Mouse (Mus musculus): ENCODE results near the gene Ccl9. TPM values are rescaled to one million over a fixed set of nuclear protein-coding genes. Genes with fewer than 3 reads are reported as not detected.

Gene Ccl9
- polyA plus RNA-seq, 1 experiment = 8.0 TPM

DNA sequence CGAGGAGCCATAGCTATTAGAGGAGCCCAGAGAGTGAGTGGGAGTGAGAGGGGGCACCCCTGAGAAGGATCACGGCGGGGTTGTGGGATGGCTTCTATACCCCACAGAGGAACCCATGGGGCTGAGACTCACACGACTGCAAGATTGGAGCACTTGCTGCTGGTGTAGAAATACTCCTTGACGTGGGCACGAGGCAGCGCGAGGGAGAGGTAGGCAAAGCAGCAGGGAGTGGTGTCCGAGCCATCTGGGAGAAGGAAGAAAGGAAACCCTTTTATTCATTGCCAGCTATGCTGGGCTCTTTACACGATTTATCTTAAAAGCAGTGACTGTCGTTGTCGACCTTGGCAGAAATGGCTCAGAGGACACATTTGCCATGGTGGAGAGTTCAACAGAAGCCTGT lies 49.4 kb downstream of the Ccl9 start:
- DNase-seq = no peak
- WGBS = 79% methylated on average over 12 of the region's 12 CpGs
- Histone ChIP-seq H3K4me1 (ENCODE audit: control insufficient read depth, insufficient read depth, low read length) (peaks cover under 1% of the 10 kb centered on the region), H3K4me3 (replicated peaks; ENCODE audit: extremely low read depth, low read depth, low read length) (no peak overlapping the region)
- TF ChIP-seq POLR2A (IDR thresholded peaks at IDR 0.05; ENCODE audit: borderline replicate concordance, extremely low read depth, low read depth, low read length) = no peak
- TF ChIP-seq CTCF (IDR thresholded peaks at IDR 0.05; ENCODE audit: insufficient read depth, low read length) = no peak

Other genes with a start within 250 kb of the Ccl9 start
- 1.9 and 2.4 TPM in 2 replicates for gene Rasl10b, start 169.5 kb downstream of the Ccl9 start, polyA plus RNA-seq (2012; rRNA removed)
- 2.8 TPM in 2 replicates for gene Gas2l2, start 149.2 kb downstream of the Ccl9 start, polyA plus RNA-seq (2012; rRNA removed)
- gene 1700020L24Rik, start 141.0 kb downstream of the Ccl9 start, polyA plus RNA-seq (2012; rRNA removed) = 0.54 TPM in 1 of 2 replicates, not detected in the other
- gene Mmp28, start 115.6 kb downstream of the Ccl9 start, polyA plus RNA-seq (2012; rRNA removed) = 20.1 and 33.3 TPM in 2 replicates
- gene Taf15, start 105.5 kb downstream of the Ccl9 start, polyA plus RNA-seq (2012; rRNA removed) = 8.5 and 10.7 TPM in 2 replicates
- 0.06 TPM in 1 of 2 replicates, not detected in the other for gene Heatr9, start 56.5 kb downstream of the Ccl9 start, polyA plus RNA-seq (2012; rRNA removed)
- 70.3 and 198 TPM in 2 replicates for gene Ccl5, start 48.1 kb downstream of the Ccl9 start, polyA plus RNA-seq (2012; rRNA removed)
- 64.7 and 98.8 TPM in 2 replicates for gene Ccl6, start 14.5 kb upstream of the Ccl9 start, polyA plus RNA-seq (2012; rRNA removed)
- gene Rpl9-ps1, start 67.0 kb upstream of the Ccl9 start, polyA plus RNA-seq (2012; rRNA removed) = not detected in 2 replicates
- 4.3 and 5.7 TPM in 2 replicates for gene Ccl3, start 70.7 kb upstream of the Ccl9 start, polyA plus RNA-seq (2012; rRNA removed)
- 2.6 and 3.2 TPM in 2 replicates for gene Ccl4, start 83.9 kb upstream of the Ccl9 start, polyA plus RNA-seq (2012; rRNA removed)
- gene Wfdc17, start 125.4 kb upstream of the Ccl9 start, polyA plus RNA-seq (2012; rRNA removed) = 5.2 and 6.0 TPM in 2 replicates
- not detected in 2 replicates for gene Wfdc18, start 130.4 kb upstream of the Ccl9 start, polyA plus RNA-seq (2012; rRNA removed)
- gene Wfdc21, start 168.3 kb upstream of the Ccl9 start, polyA plus RNA-seq (2012; rRNA removed) = 16.9 and 29.8 TPM in 2 replicates
- 15.8 and 16.8 TPM in 2 replicates for gene Heatr6, start 175.1 kb upstream of the Ccl9 start, polyA plus RNA-seq (2012; rRNA removed)